Mouse (Mus musculus) limb, embryonic 14.5 days (tissue): ENCODE results near the gene Tesk2. TPM values are rescaled to one million over a fixed set of nuclear protein-coding genes. Genes with fewer than 3 reads are reported as not detected.

Experiments
- ATAC-seq: fragments of 200-750 bp; cut with Nextera tagmentation; 2 replicates; pipeline ENCODE4 v1.8.0; 2017; ENCODE audit warnings: low read depth, moderate number of reproducible peaks, moderate TSS enrichment; ENCODE audit not compliant: low FRiP score
- DNase-seq: peaks from one replicate; pipeline ENCODE4 v3.0.0-alpha.2; 2015; ENCODE audit warnings: low spot score
- H3K27ac ChIP-seq: fragments of 300-500 bp; sonication (generic); replicated peaks from 2 replicates; pipeline ENCODE4 v1.5.1; 2014; ENCODE audit warnings: low read depth, mild to moderate bottlenecking, low read length, moderate library complexity, mixed read lengths
- H3K27me3 ChIP-seq: fragments of 300-500 bp; sonication (generic); 2 replicates; pipeline ENCODE4 v1.6.1; 2014; ENCODE audit warnings: low read length, mixed read lengths; ENCODE audit not compliant: control insufficient read depth, insufficient read depth
- H3K36me3 ChIP-seq: fragments of 300-500 bp; sonication (generic); 2 replicates; pipeline ENCODE4 v1.6.1; 2014; ENCODE audit warnings: mild to moderate bottlenecking, low read length, moderate library complexity, mixed read lengths; ENCODE audit not compliant: control insufficient read depth, insufficient read depth
- H3K4me1 ChIP-seq: fragments of 300-500 bp; sonication (generic); 2 replicates; pipeline ENCODE4 v1.6.1; 2014; ENCODE audit warnings: antibody characterized with exemption, low read length, mixed read lengths; ENCODE audit not compliant: control insufficient read depth, insufficient read depth
- H3K4me2 ChIP-seq: fragments of 300-500 bp; sonication (generic); replicated peaks from 2 replicates; pipeline ENCODE4 v1.6.1; 2014; ENCODE audit warnings: low read depth, mild to moderate bottlenecking, low read length, moderate library complexity; ENCODE audit not compliant: severe bottlenecking
- H3K4me3 ChIP-seq: fragments of 300-500 bp; sonication (generic); replicated peaks from 2 replicates; pipeline ENCODE4 v1.5.1; 2014; ENCODE audit warnings: low read length
- H3K9ac ChIP-seq: fragments of 300-500 bp; sonication (generic); 2 replicates; pipeline ENCODE4 v1.6.1; 2014; ENCODE audit warnings: mild to moderate bottlenecking, low read depth, low read length, moderate library complexity; ENCODE audit not compliant: severe bottlenecking
- H3K9me3 ChIP-seq: fragments of 300-500 bp; sonication (generic); 2 replicates; pipeline ENCODE4 v1.6.1; 2016; ENCODE audit warnings: low read length; ENCODE audit not compliant: control insufficient read depth
- POLR2A ChIP-seq: fragments of 200-500 bp; IDR thresholded peaks from 2 replicates; pipeline ENCODE4 v1.8.0; 2012; ENCODE audit warnings: inconsistent platforms, mild to moderate bottlenecking, moderate library complexity, borderline replicate concordance; ENCODE audit not compliant: insufficient read depth, insufficient read length; ENCODE audit errors: extremely low read depth
- WGBS: fragments of 180-500 bp; shearing (Covaris S2); extraction: QIAGEN DNeasy Blood & Tissue Kit; methylation state at CpG from one replicate; pipeline ENCODE4 v1.1.7; 2014; 5-methylcytosine and 5-hydroxymethylcytosine counted together
- polyA plus RNA-seq, 2 experiments: library from polyadenylated mRNA; depleted of rRNA in 1 of 2; stranded (reverse) in 1 of 2; unstranded in 1 of 2; fragments of >200 nt; fragmentation: Nextera tagmentation in 1 of 2; extraction: Ambion mirVana in 1 of 2; gene quantifications; 2 replicates each; pipeline versions ENCODE4 v1.2.1 to v1.2.3; 2012 to 2014

Tesk2 gene
- polyA plus RNA-seq, 2 experiments = 7.3 to 10.3 TPM

DNA sequence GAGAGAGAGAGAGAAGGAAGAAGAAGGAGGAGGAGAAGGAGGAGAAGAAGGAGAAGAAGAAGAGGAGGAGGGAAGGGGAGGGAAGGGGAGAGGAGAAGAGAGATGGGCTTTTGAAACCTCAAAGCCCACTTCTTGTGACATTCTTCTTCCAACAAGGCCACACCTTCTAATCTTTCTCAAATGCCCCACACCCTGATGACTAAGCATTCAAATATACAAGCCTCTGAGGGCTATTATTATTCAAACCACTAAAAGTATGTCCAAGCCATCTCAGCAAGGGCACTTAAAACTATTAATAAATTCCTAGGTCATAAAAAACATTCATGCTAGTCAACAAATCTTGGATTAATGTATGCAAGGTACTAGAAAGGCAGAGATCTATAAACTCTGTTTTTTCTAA, 48.3 kb downstream of the Tesk2 start:
- Histone ChIP-seq H3K27ac (no peak overlapping the region), H3K4me1 (no peaks in the 10 kb centered on the region), H3K27me3 (no peaks in the 10 kb centered on the region), H3K9me3 (no peaks in the 10 kb centered on the region), H3K36me3 (no peaks in the 10 kb centered on the region), H3K9ac (no peak overlapping the region), H3K4me3 (no peak overlapping the region), H3K4me2 (no peak overlapping the region)
- ATAC-seq (no peak), DNase-seq (no peak)
- TF ChIP-seq POLR2A = no peak

DNA sequence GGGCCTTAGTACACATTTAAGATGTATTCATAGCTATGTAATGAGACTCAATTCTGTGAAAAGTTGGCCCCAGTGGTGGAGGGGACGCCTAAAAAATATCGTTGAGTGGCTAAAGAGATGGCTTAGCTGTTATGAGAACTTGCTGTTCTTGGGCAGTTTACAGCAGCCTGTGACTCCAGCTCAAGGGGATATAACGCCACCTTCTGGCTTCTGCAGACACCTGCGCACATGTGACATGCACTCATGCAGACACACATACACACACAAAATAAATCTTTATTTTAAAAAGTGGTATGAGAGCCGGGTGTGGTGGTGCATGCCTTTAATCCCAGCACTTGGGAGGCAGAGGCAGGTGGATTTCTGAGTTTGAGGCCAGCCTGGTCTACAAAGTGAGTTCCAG, 55.6 kb downstream of the Tesk2 start:
- Histone ChIP-seq H3K4me3 (no peak overlapping the region), H3K9ac (no peak overlapping the region), H3K27ac (no peak overlapping the region), H3K9me3 (no peaks in the 10 kb centered on the region), H3K27me3 (no peaks in the 10 kb centered on the region), H3K4me1 (no peaks in the 10 kb centered on the region), H3K36me3 (no peaks in the 10 kb centered on the region), H3K4me2 (no peak overlapping the region)
- 90% methylated on average over 5 of the region's 5 CpGs for WGBS
- DNase-seq (no peak), ATAC-seq (no peak)
- TF ChIP-seq POLR2A = no peak

GRCm38 (mm10) chr4:116777079-116777478, 56.3 kb downstream of the Tesk2 start:
- no peak overlapping the region for H3K9ac ChIP-seq
- 81% methylated on average over 3 of the region's 3 CpGs for WGBS
- H3K27me3 ChIP-seq = no peaks in the 10 kb centered on the region
- H3K4me3 ChIP-seq = no peak overlapping the region
- no peak overlapping the region for H3K4me2 ChIP-seq
- no peak overlapping the region for H3K27ac ChIP-seq
- no peak for TF ChIP-seq POLR2A
- H3K36me3 ChIP-seq = no peaks in the 10 kb centered on the region
- H3K9me3 ChIP-seq = no peaks in the 10 kb centered on the region
- H3K4me1 ChIP-seq = no peaks in the 10 kb centered on the region
- DNase-seq (no peak), ATAC-seq (no peak)

GRCm38 (mm10) chr4:116780541-116780940, 59.8 kb downstream of the Tesk2 start:
- Histone ChIP-seq H3K4me3 (no peak overlapping the region), H3K27me3 (no peaks in the 10 kb centered on the region), H3K36me3 (no peaks in the 10 kb centered on the region), H3K9me3 (no peaks in the 10 kb centered on the region), H3K9ac (no peak overlapping the region), H3K4me1 (no peaks in the 10 kb centered on the region), H3K4me2 (no peak overlapping the region), H3K27ac (no peak overlapping the region)
- WGBS = 53% methylated on average over 2 of the region's 2 CpGs
- no peak for TF ChIP-seq POLR2A
- no peak for ATAC-seq
- DNase-seq = no peak

- WGBS = 48% methylated on average over 2 of the region's 2 CpGs
- Histone ChIP-seq H3K9ac (no peak overlapping the region), H3K27ac (no peak overlapping the region), H3K4me3 (no peak overlapping the region), H3K4me1 (no peaks in the 10 kb centered on the region), H3K36me3 (no peaks in the 10 kb centered on the region), H3K27me3 (no peaks in the 10 kb centered on the region), H3K4me2 (no peak overlapping the region), H3K9me3 (0 out of 2 replicates have a peak, but pooled peaks cover 2% of the 10 kb centered on the region)
- DNase-seq = no peak
- no peak for TF ChIP-seq POLR2A
- ATAC-seq = no peak
These were observed 60.6 kb downstream of the Tesk2 start for GRCm38 (mm10) chr4:116781366-116781765.

DNA sequence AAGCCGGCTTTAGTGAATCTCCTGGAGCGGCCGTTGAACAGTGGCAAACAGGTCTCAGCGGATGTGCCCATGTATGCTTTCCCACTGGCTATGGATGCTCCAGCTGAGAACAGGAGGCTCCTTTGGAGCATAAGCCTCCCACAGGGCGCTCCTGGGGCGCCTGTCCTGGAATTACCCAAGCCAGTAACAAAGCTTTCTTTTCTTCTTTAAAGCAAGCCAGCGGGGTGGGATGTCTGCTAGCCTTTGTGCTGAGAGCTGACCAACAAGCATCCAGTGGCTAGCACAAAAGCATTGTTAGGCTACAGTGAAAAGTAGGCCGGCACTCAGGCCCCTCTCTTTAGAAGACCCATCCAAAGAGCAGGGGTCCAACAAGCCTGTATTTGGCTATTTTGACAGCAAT, 61.4 kb downstream of the Tesk2 start:
- no peak for ATAC-seq
- no peak overlapping the region for H3K4me3 ChIP-seq
- no peak for DNase-seq
- H3K27ac ChIP-seq = no peak overlapping the region
- no peaks in the 10 kb centered on the region for H3K4me1 ChIP-seq
- H3K27me3 ChIP-seq = no peaks in the 10 kb centered on the region
- no peak overlapping the region for H3K4me2 ChIP-seq
- 0 out of 2 replicates have a peak, but pooled peaks cover 5% of the 10 kb centered on the region for H3K9me3 ChIP-seq
- no peak overlapping the region for H3K9ac ChIP-seq
- 34% methylated on average over 8 of the region's 8 CpGs for WGBS
- TF ChIP-seq POLR2A = no peak
- no peaks in the 10 kb centered on the region for H3K36me3 ChIP-seq
